Mouse (Mus musculus) T-cell, adult 66 days (primary cell): Measurements from ENCODE around the gene Srsf10. TPM values are rescaled to one million over a fixed set of nuclear protein-coding genes. Genes with fewer than 3 reads are reported as not detected.

Experiments
- total RNA-seq, 2 experiments: library from RNA; stranded (reverse); gene quantifications; 3 replicates in 1 of 2; 4 replicates in 1 of 2; pipeline ENCODE4 v1.2.4; 2023

Srsf10 gene
- total RNA-seq = 100 to 1,000 TPM; 118 to 143 TPM

DNA sequence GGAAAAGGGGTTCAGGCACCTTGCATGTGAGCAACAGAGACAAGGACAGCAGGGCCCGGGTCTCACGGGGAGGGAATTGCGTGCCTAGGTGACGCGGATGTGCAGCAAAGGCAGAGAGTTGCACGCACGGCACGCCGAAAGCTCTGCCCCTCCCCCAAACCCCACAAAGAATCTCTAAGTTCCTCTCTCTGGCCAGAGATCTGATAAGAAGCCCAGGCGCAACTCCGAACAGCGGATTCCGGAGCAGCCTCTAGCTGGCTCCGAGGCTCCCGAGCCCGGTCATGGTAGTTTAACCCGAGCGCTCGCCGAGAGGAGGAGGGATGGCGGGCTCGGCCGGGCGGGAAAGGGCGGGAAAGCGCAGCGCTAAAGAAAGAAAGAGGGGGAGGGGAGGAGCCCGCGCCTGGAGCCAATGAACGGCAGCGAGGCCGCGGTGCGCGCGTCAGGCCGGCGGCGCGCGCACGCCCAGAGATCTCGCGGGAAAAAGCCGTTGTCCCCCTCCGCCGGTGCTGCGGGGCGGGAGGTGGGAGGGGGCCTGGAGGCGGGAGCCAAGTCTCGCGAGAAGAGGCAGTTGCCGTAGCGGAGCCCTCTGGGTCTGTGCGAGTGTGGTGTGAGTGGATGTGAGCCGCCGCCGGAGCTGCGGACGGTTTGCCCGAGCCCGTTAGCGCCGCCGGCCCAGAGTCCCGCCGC, at the start of gene Srsf10:
Srsf10 (plus strand) TSS at position 212 of the 687 bp plus-strand sequence.

DNA sequence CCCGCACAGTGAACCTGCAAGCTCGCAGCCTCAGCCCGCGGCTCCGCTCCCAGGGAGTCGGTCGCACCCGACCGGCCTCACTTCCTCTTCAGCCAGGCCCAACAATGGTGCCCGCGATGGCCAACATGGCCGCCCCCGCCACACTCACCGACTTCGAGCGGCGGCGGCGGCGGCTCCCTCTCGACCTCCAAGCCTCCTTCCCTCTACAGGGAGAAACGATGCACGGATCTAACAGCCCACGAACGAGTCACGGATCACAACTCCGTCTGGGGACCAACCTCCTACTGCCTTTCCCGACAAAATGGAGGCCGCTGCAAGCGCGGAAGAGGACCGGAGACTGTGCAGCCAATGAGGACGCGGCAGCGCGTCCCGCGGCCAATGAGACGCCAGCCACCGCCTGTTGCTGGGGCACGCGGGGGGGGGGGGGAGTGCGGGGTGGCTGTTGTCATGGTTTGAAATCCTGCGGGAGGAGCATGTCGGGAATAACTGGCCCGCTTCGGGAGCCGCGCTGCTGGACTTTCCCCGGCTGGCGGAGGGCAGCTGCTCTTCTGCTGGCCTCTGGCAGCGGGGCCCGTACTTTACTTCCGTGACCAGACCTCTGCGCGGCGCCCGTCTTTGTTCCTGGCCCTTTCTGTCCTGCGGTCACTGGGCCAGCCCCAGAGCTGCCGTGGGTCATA, 18.1 kb downstream of the Srsf10 start, which contains the start of gene Pnrc2:
Pnrc2 (minus strand) TSS at position 325 of the 677 bp plus-strand sequence.

DNA sequence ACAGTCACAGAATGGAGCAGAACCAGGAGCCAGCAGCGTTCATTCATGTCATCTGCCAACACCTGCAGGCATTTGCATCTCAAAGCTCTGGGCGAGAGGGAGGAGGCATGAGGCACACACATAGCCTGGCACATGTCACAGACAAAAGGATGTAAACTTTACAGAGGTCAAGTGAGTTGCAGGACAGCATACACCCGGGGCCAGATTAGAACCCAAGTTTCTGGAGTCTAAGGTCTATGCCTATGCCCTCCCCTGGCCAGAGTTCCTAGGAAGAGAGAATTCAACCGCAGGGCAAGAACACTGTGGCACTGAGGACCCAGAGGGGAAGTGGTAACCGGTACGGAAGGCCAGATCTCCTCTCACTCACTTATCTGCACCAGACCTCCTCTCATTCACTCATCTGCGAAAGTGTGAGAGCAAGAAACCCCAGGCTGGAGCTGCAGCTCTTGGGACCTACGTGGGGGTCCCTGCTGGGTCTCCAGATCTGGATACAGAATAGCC, 39.6 kb downstream of the Srsf10 start, which contains the start of gene Cnr2:
Cnr2 (plus strand) TSS at position 324 of the 501 bp plus-strand sequence.

Other genes with a start within 250 kb of the Srsf10 start
- gene Ifnlr1, start 169.5 kb upstream of the Srsf10 start, total RNA-seq = not detected
- not detected for gene Il22ra1, start 127.6 kb upstream of the Srsf10 start, total RNA-seq
- not detected for gene Myom3, start 96.0 kb upstream of the Srsf10 start, total RNA-seq
- gene Pnrc2, start 18.1 kb downstream of the Srsf10 start, total RNA-seq = 10 to 100 TPM; 82.3 to 88.7 TPM
- gene Cnr2, start 39.6 kb downstream of the Srsf10 start, total RNA-seq = 10 to 100 TPM; 18.9 to 21.8 TPM
- gene Fuca1, start 65.0 kb downstream of the Srsf10 start, total RNA-seq = 10 to 100 TPM; 50.6 to 58.6 TPM
- gene Hmgcl, start 90.7 kb downstream of the Srsf10 start, total RNA-seq = 10 to 100 TPM; 28.3 to 30.3 TPM
- gene Gale, start 108.0 kb downstream of the Srsf10 start, total RNA-seq = 1 to 10 TPM; 6.4 to 7.6 TPM
- gene Lypla2, start 116.9 kb downstream of the Srsf10 start, total RNA-seq = 100 to 1,000 TPM; 129 to 132 TPM
- 10 to 100 TPM; 30.9 to 33.6 TPM for gene Pithd1, start 131.5 kb downstream of the Srsf10 start, total RNA-seq
- 10 to 100 TPM; 42.8 to 44.5 TPM for gene Eloa, start 166.0 kb downstream of the Srsf10 start, total RNA-seq
- gene Rpl11, start 197.7 kb downstream of the Srsf10 start, total RNA-seq = 1,000 to 10,000 TPM; 1,013 to 1,078 TPM